In the genomic region with DNA sequence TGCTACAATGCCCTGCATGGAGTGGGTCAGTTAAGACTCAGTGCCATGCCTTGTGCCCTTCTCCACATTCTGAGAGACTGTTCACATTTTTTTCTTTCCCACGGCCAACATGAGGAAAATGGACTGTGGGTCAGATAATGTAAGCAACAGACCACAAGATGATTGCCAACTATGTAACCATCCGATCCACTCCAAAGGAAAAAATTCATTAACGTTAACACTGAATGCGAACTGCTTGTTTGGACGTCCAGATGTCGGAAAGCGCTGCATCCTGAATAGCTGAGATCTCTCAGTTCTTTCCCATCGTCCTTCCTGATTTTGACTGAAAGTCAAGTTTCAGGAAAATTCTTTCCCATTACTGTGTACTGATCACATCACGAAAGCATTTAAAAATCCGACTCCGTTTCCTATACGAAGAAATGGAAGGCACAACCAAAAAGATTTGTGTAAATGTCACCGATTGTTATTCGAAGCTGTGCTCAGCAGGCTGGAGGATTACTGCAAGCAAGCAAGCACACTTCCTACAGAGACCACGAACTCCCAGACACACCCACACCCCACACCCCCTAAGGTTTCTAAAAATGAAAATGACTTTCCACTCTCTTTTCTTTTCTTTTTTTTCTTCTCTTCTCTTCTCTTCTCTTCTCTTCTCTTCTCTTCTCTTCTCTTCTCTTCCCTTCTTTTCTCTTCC, we compare ENCODE assay signal across 10 mouse cellular contexts.
A peak's percentile ranks its signal among the peaks of the same experiment; 100 is the strongest.
DNase-seq lines count a peak whose midpoint lies in the region; ATAC-seq and TF ChIP-seq lines count a peak whose summit lies in the region.
"Had no signal": no experiment of that assay in that cellular context is flagged by ENCODE, and none has a peak within 500 bp of the region (broad histone marks: within the 10 kb centered on the region; RNA-seq: fewer than 3 reads in every experiment).

No protein-coding gene starts in this region.

- H3K36me3 ChIP-seq in hindbrain, postnatal 0 days (ENCODE audit: insufficient read depth, low read length): no peaks in the 10 kb centered on the region
- no peaks in the 10 kb centered on the region for H3K36me3 ChIP-seq in hindbrain, embryonic 11.5 days (ENCODE audit: control insufficient read depth, insufficient read depth, low read length)
- H3K36me3 ChIP-seq in midbrain, embryonic 12.5 days: no peaks in the 10 kb centered on the region
- H3K36me3 ChIP-seq: liver, embryonic 13.5 days had no signal

- DNase-seq in hindbrain, postnatal 0 days (ENCODE audit: low spot score): no peak
- DNase-seq in hindbrain, embryonic 11.5 days (ENCODE audit: low spot score): no peak
- DNase-seq in NIH3T3 (ENCODE audit: low read depth): peak; percentile 51
- no peak for DNase-seq in left cerebral cortex, adult 8-10 months (ENCODE audit: low spot score in 2 of 2)
- no peak for DNase-seq in spleen, postnatal 4 days (ENCODE audit: low spot score in 2 of 2)
- DNase-seq in retina, embryonic 14.5 days (ENCODE audit: low spot score): no peak
- DNase-seq: gastrocnemius, postnatal 14 days; liver, embryonic 13.5 days had no signal

- H3K4me3 ChIP-seq in hindbrain, postnatal 0 days (ENCODE audit: low read length): no peak overlapping the region
- no peak overlapping the region for H3K4me3 ChIP-seq in hindbrain, embryonic 11.5 days (ENCODE audit: low read depth, low read length)
- H3K4me3 ChIP-seq in embryonic fibroblast, embryonic 13.5 days (ENCODE audit: insufficient read depth, low read length): no peak overlapping the region
- no peak overlapping the region for H3K4me3 ChIP-seq in midbrain, embryonic 12.5 days
- H3K4me3 ChIP-seq: liver, embryonic 13.5 days had no signal

- no peak overlapping the region for H3K9ac ChIP-seq in hindbrain, postnatal 0 days (replicated peaks; ENCODE audit: low read length)
- H3K9ac ChIP-seq in hindbrain, embryonic 11.5 days (ENCODE audit: low read depth, low read length): no peak overlapping the region
- H3K9ac ChIP-seq in midbrain, embryonic 12.5 days (replicated peaks): no peak overlapping the region
- H3K9ac ChIP-seq: liver, embryonic 13.5 days had no signal

- no peak overlapping the region for H3K27ac ChIP-seq in hindbrain, postnatal 0 days
- no peak overlapping the region for H3K27ac ChIP-seq in hindbrain, embryonic 11.5 days (ENCODE audit: low read depth, low read length)
- peak overlapping the region; percentile 89 for H3K27ac ChIP-seq in embryonic fibroblast, embryonic 13.5 days (ENCODE audit: insufficient read depth, low read length)
- H3K27ac ChIP-seq in midbrain, embryonic 12.5 days (replicated peaks): no peak overlapping the region
- H3K27ac ChIP-seq: liver, embryonic 13.5 days had no signal

- no peaks in the 10 kb centered on the region for H3K9me3 ChIP-seq in hindbrain, postnatal 0 days (ENCODE audit: low read length)
- no peaks in the 10 kb centered on the region for H3K9me3 ChIP-seq in hindbrain, embryonic 11.5 days (ENCODE audit: control insufficient read depth, low read length)
- H3K9me3 ChIP-seq in midbrain, embryonic 12.5 days: no peaks in the 10 kb centered on the region
- H3K9me3 ChIP-seq: liver, embryonic 13.5 days had no signal

- H3K4me1 ChIP-seq in hindbrain, postnatal 0 days (ENCODE audit: insufficient read depth, low read length): 0 out of 2 replicates have a peak, but pooled peaks cover 5% of the 10 kb centered on the region
- no peaks in the 10 kb centered on the region for H3K4me1 ChIP-seq in hindbrain, embryonic 11.5 days (replicated peaks; ENCODE audit: control insufficient read depth, insufficient read depth, low read length)
- H3K4me1 ChIP-seq in embryonic fibroblast, embryonic 13.5 days (ENCODE audit: control insufficient read depth, insufficient read depth, low read length): peaks cover 18% of the 10 kb centered on the region
- H3K4me1 ChIP-seq in midbrain, embryonic 12.5 days: peaks cover 9% of the 10 kb centered on the region; the same call in 1 of the 2 replicates
- H3K4me1 ChIP-seq: liver, embryonic 13.5 days had no signal

- TF ChIP-seq POLR2A in embryonic fibroblast, embryonic 13.5 days (IDR thresholded peaks at IDR 0.05; ENCODE audit: low read depth, low read length): peak; percentile 8; the same call in 1 of the 2 replicates

- H3K4me2 ChIP-seq in hindbrain, postnatal 0 days (ENCODE audit: low read depth, low read length): peak overlapping the region; percentile 37
- H3K4me2 ChIP-seq in hindbrain, embryonic 11.5 days (replicated peaks; ENCODE audit: low read depth, low read length): no peak overlapping the region
- H3K4me2 ChIP-seq in midbrain, embryonic 12.5 days (replicated peaks): 0 out of 2 replicates have a peak overlapping the region, but pooled peaks have one; percentile 7
- H3K4me2 ChIP-seq: liver, embryonic 13.5 days had no signal

- ATAC-seq in hindbrain, postnatal 0 days: no peak
- no peak for ATAC-seq in hindbrain, embryonic 11.5 days (ENCODE audit: low FRiP score)
- ATAC-seq in midbrain, embryonic 12.5 days (ENCODE audit: low FRiP score, low read depth): no peak

- TF ChIP-seq CTCF in hindbrain, postnatal 0 days (IDR thresholded peaks at IDR 0.05; ENCODE audit: low read depth): no peak
- no peak for TF ChIP-seq CTCF in embryonic fibroblast, embryonic 13.5 days (IDR thresholded peaks at IDR 0.05; ENCODE audit: borderline replicate concordance, insufficient read depth, low read length)

- WGBS in hindbrain, postnatal 0 days: 16% methylated on average over 15 of the region's 15 CpGs
- 26% methylated on average over 15 of the region's 15 CpGs for WGBS in hindbrain, embryonic 11.5 days
- WGBS in midbrain, embryonic 12.5 days: 16% methylated on average over 15 of the region's 15 CpGs

- no peaks in the 10 kb centered on the region for H3K27me3 ChIP-seq in hindbrain, postnatal 0 days (ENCODE audit: insufficient read depth, low read length)
- H3K27me3 ChIP-seq in hindbrain, embryonic 11.5 days (ENCODE audit: control insufficient read depth, insufficient read depth, low read length): no peaks in the 10 kb centered on the region
- no peaks in the 10 kb centered on the region for H3K27me3 ChIP-seq in midbrain, embryonic 12.5 days
- H3K27me3 ChIP-seq: liver, embryonic 13.5 days had no signal
